Mouse (Mus musculus): ENCODE results near the gene Zfp260.
A peak's percentile ranks its signal among the peaks of the same experiment; 100 is the strongest.

Gene Zfp260

GRCm38 (mm10) chr7:30129900-30130299 lies 35.3 kb downstream of the Zfp260 start:
- no peak for DNase-seq

DNA sequence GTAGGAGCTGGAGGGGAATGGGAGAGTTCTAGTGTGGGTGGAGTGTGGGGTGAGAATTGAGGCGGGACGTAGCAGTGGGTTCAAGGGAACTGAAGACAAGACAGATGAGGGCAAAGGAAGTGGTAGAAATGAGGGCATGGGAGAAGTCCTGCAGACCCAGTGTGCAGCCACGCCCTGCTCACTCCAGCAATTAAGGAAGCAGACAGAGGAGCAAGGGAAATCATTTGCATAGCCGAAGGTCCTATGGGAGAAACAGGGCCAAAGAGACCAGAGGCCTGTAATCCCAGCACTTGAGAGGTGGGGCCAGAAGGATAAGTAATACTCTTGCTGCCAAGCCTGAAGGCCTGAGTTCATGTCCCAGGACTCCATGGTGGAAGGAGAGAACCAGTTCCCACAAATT lies 37.8 kb downstream of the Zfp260 start:
- no peak for DNase-seq

- no peak for DNase-seq
Measured at GRCm38 (mm10) chr7:30136826-30137225, 42.2 kb downstream of the Zfp260 start.

DNA sequence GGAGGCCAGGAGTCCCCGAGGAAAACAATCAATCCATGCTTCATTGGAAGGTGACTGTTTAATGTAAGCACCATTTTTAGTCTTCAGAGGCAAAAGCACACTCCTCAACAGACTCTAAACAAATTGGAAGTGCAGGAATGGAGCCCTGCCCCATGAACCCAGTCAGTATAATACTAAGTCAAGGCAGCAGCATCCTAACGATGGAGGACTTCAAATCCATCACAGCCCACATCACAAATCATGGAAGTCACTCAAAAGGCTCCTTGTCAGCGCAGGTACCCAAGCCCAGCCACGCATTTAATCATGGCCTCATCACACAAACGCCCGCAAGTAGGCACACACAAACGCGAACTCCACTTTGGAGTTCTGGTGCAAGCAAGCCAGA lies 48.6 kb downstream of the Zfp260 start:
- no peak for DNase-seq

DNA sequence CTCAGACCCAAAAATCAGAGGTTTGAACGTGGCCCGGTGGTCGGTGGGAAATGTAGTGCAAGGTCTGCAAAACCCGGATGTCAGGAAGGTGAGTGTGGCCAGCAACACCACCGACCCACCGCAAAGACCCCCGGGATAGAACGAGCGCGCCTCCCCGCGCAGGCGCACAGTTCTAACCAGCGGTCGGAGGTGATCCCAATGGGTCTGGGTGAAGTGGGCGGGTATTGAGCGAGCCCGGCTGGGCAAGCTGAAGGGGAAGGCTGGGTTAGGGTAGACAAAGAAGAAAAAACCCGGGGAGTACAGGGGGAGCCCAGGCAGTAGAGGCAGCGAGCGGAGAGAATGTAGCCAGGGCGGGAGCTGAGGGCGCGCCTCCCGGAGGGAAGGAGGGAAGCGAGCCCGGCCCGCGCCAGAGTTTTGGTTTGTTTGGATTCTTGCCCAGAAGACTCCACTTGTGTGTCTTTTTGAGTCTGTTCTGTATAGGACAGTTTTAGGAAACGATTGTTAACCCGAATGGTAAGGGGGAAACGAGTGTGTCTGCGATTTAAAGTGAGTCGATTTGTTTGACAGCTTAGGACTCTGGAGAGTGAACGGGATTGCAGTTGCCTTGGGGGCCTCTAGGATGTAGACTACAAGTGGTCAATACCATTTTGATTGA lies 49.1 kb downstream of the Zfp260 start:
- peak; percentile 64 for DNase-seq

DNA sequence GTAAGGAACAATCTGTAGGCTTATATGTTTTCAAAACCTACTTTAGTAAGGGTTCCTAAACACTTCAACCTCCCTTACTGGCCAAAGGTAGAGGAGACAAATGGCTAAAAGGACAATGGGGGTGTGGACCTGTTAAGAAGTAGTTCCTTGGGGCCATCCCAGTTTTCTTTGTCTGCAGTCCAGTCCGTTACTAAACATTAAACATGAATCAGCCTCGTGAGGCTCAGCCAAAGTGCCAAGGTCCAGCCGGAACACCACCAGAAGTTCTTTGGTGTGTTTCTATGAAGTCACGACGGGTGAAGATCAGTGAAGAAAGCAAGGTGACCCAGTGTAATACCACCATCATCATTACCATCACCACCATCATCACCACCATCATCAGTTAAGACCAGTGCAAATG lies 52.4 kb downstream of the Zfp260 start:
- no peak for DNase-seq

DNA sequence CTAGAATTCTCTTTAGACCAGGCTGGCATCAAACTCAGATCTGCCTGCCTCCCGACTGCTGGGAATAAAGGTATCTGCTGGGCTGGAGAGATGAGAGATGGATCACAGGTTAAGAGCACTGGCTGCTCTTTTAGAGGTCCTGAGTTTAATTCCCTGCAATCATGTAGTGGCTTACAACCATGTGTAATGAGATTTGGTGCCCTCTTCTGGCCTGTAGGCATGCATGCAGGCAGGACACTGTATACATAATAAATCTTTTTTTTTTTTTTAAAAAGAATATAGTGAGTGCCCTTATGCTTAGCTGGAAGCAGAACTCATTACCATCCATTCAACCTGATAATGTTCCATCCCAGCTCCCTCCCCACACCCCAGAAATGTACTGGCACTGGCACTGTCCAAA lies 59.5 kb downstream of the Zfp260 start:
- DNase-seq, result no peak

DNA sequence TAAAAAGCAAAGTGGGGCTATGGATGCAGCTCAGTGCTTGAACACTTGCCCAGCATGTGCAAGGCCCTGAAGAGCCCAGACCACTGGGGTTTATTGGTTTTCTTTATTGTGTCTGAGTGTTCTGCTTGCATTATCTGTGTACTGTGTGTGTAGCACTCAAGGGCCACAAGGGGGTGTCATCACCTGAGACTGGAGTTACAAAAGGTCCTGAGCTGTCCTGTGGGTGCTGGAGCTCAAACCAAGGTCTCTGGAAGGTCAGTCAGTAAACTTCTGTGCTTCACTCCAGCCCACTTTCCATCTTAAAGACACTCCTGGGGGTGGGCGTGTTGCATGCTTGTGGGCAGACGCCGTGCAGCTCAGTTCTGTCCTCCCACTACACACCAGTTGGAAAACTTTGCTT lies 60.9 kb downstream of the Zfp260 start:
- no peak for DNase-seq
